Mouse (Mus musculus) bone marrow, adult 2 months (tissue): ENCODE results near the gene Fam43b.

Source experiments
- CTCF ChIP-seq: fragments of 200-500 bp; IDR thresholded peaks from 2 replicates; pipeline ENCODE4 v1.5.1; 2011; ENCODE audit warnings: low read length, control low read depth; ENCODE audit not compliant: control insufficient read depth, insufficient read depth
- POLR2A ChIP-seq: fragments of 200-500 bp; IDR thresholded peaks from 2 replicates; pipeline ENCODE4 v1.6.1; 2011; ENCODE audit warnings: low read depth, mild to moderate bottlenecking, control low read depth, low read length, borderline replicate concordance; ENCODE audit not compliant: control insufficient read depth

DNA sequence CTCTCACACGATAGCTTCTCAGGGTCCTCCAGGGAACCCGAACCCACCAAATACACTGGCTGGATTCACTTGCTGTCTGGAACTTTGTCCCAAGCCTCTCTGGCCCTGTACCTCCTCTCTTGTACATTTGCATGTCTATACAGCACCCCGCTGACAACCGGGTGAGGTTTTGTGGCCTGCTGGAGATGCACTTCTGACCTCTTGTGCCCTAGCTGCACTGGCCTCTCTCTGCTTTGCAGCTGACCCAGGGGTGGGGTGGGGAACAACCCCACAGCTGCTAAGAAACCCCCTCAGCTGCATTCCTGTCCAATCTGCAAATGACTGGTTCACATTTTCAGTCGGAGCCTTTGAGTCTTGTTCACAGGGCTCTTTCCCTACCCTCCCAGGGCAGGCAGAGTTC, 48.6 kb upstream of the Fam43b start:
- no peak for TF ChIP-seq CTCF
- TF ChIP-seq POLR2A = no peak
